Mouse (Mus musculus): Measurements from ENCODE around the gene Olfml1. TPM values are rescaled to one million over a fixed set of nuclear protein-coding genes. Genes with fewer than 3 reads are reported as not detected.

The Olfml1 gene
- polyA plus RNA-seq, 1 experiment from 2014 or later: 2.5 TPM

- Histone ChIP-seq H3K4me1 (replicated peaks) (peaks cover 9% of the 10 kb centered on the region), H3K9me3 (no peaks in the 10 kb centered on the region), H3K4me2 (replicated peaks) (no peak overlapping the region), H3K27me3 (peaks cover 6% of the 10 kb centered on the region), H3K9ac (replicated peaks) (no peak overlapping the region), H3K36me3 (no peaks in the 10 kb centered on the region), H3K27ac (no peak overlapping the region), H3K4me3 (replicated peaks) (no peak overlapping the region)
- no peak for ATAC-seq
Observed at GRCm38 (mm10) chr7:107596753-107597152, 29.5 kb downstream of the Olfml1 start.

DNA sequence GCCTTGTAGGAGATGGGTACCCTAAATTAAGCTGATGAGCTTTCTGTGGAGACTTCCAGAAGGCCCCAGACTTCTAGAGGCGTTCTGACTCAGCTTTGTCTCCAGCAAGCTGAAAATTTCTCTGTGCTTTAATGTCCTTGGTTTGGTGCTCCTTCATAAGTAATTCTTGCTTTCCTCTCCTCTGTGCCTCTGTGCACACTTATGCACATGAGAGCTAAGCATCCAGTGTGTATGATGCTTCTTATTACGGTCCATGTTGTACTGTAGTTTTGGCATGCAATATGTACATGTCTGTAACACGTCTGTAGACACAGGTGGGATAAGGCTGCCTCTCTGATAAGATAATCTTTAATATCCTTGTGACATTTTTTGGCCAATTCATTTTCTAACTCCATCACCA is 30.7 kb downstream of the Olfml1 start:
- Histone ChIP-seq H3K4me3 (replicated peaks) (no peak overlapping the region), H3K36me3 (no peaks in the 10 kb centered on the region), H3K27me3 (peaks cover 6% of the 10 kb centered on the region), H3K4me2 (replicated peaks) (no peak overlapping the region), H3K27ac (no peak overlapping the region), H3K4me1 (replicated peaks) (peaks cover 9% of the 10 kb centered on the region), H3K9me3 (no peaks in the 10 kb centered on the region), H3K9ac (replicated peaks) (no peak overlapping the region)
- ATAC-seq: no peak
- 87% methylated on average over 3 of the region's 3 CpGs for WGBS

DNA sequence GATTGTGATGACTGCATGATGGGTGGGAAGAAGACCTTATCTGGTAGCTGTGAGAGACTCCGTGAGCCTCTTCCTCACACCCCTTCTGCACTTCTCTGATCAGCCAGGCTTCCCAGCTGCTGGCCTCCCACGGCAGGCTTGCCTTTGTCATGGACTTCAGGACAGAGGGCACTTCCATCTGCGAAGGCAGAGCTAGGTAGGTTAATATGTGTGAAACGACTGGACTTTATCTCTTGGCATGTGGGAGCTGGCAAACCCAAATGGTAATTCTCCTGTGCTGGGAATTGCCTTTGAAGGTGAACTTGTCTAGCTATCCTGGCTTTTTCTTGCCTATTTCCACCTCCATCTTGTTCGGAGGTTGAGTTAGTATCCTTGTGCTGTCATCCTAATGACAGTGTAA is 33.4 kb downstream of the Olfml1 start:
- Histone ChIP-seq H3K27ac (no peak overlapping the region), H3K9ac (replicated peaks) (no peak overlapping the region), H3K36me3 (no peaks in the 10 kb centered on the region), H3K9me3 (no peaks in the 10 kb centered on the region), H3K4me1 (replicated peaks) (no peaks in the 10 kb centered on the region), H3K4me2 (replicated peaks) (no peak overlapping the region), H3K4me3 (replicated peaks) (no peak overlapping the region), H3K27me3 (peaks cover under 1% of the 10 kb centered on the region)
- ATAC-seq: no peak
- WGBS: 84% methylated on average over 5 of the region's 5 CpGs

GRCm38 (mm10) chr7:107602505-107602904 is 35.3 kb downstream of the Olfml1 start:
- H3K9me3 ChIP-seq: no peaks in the 10 kb centered on the region
- no peaks in the 10 kb centered on the region for H3K27me3 ChIP-seq
- 81% methylated on average over 4 of the region's 4 CpGs for WGBS
- H3K4me1 ChIP-seq (replicated peaks): no peaks in the 10 kb centered on the region
- H3K4me3 ChIP-seq (replicated peaks): no peak overlapping the region
- no peak for ATAC-seq
- H3K4me2 ChIP-seq (replicated peaks): no peak overlapping the region
- H3K36me3 ChIP-seq: no peaks in the 10 kb centered on the region
- H3K27ac ChIP-seq: no peak overlapping the region
- no peak overlapping the region for H3K9ac ChIP-seq (replicated peaks)

DNA sequence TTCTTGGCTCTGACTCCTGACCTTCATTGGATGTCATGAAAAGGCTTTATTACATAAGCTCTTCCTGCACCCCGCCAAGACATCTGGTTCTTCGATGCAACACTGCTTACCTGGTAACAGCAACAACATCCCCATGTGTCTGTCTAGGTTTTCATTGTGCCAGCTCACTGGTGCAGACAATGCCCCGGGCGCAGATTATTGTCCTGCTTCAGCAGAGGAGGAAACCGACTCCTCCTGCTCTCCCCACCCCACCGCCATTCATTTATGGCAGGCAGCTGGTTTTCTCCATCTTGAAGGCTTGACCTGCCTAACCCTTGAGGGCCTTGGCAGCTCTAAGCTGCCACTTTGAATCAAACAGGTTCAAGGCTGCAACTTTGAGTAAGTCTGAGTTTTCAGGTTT is 35.7 kb downstream of the Olfml1 start:
- H3K9me3 ChIP-seq: no peaks in the 10 kb centered on the region
- H3K9ac ChIP-seq (replicated peaks): no peak overlapping the region
- H3K4me3 ChIP-seq (replicated peaks): no peak overlapping the region
- H3K27ac ChIP-seq: no peak overlapping the region
- no peaks in the 10 kb centered on the region for H3K4me1 ChIP-seq (replicated peaks)
- H3K36me3 ChIP-seq: no peaks in the 10 kb centered on the region
- no peaks in the 10 kb centered on the region for H3K27me3 ChIP-seq
- H3K4me2 ChIP-seq (replicated peaks): no peak overlapping the region
- no peak for ATAC-seq
- WGBS: 53% methylated on average over 6 of the region's 6 CpGs

DNA sequence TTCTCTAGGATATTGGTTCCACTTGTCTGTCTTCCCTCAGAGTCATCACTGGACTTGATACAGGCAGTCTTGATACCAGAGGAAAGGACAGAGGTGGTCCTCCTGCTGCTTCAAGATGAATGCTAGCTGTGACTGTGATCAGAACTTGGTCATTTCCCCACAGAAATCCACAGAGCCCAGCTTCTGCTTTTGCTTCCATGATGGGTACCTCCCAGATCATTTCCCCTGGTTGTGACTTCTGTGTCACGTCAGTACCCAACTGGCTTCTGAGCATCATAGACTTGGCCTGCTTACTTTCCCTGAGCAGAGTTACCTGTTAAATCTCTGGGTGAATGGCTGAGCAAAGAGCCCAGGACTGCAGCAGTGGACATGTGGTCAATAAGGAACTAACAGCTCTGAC is 40.5 kb downstream of the Olfml1 start:
- H3K9ac ChIP-seq (replicated peaks): no peak overlapping the region
- WGBS: 90% methylated on average over 1 of the region's 1 CpGs

GRCm38 (mm10) chr7:107609622-107610255 is 42.5 kb downstream of the Olfml1 start:
- no peaks in the 10 kb centered on the region for H3K36me3 ChIP-seq
- H3K9me3 ChIP-seq: no peaks in the 10 kb centered on the region
- no peak overlapping the region for H3K4me2 ChIP-seq (replicated peaks)
- 90% methylated on average over 2 of the region's 2 CpGs for WGBS
- no peaks in the 10 kb centered on the region for H3K4me1 ChIP-seq (replicated peaks)
- ATAC-seq: no peak
- no peak overlapping the region for H3K9ac ChIP-seq (replicated peaks)
- H3K27ac ChIP-seq: no peak overlapping the region
- H3K4me3 ChIP-seq (replicated peaks): no peak overlapping the region
- no peaks in the 10 kb centered on the region for H3K27me3 ChIP-seq

More for the DNA sequence above, 40.5 kb downstream of the Olfml1 start:
- H3K4me2 ChIP-seq (replicated peaks): no peak overlapping the region
- H3K36me3 ChIP-seq: no peaks in the 10 kb centered on the region
- no peak for ATAC-seq
- no peak overlapping the region for H3K27ac ChIP-seq
- H3K4me1 ChIP-seq (replicated peaks): no peaks in the 10 kb centered on the region
- no peaks in the 10 kb centered on the region for H3K27me3 ChIP-seq
- no peak overlapping the region for H3K4me3 ChIP-seq (replicated peaks)
- no peaks in the 10 kb centered on the region for H3K9me3 ChIP-seq

- Histone ChIP-seq H3K4me3 (replicated peaks) (no peak overlapping the region), H3K4me1 (replicated peaks) (no peaks in the 10 kb centered on the region), H3K36me3 (no peaks in the 10 kb centered on the region), H3K27me3 (no peaks in the 10 kb centered on the region), H3K9ac (replicated peaks) (no peak overlapping the region), H3K4me2 (replicated peaks) (no peak overlapping the region), H3K27ac (no peak overlapping the region), H3K9me3 (no peaks in the 10 kb centered on the region)
- no peak for ATAC-seq
- WGBS: 91% methylated on average over 5 of the region's 5 CpGs
Observed at GRCm38 (mm10) chr7:107610880-107611279, 43.6 kb downstream of the Olfml1 start.

DNA sequence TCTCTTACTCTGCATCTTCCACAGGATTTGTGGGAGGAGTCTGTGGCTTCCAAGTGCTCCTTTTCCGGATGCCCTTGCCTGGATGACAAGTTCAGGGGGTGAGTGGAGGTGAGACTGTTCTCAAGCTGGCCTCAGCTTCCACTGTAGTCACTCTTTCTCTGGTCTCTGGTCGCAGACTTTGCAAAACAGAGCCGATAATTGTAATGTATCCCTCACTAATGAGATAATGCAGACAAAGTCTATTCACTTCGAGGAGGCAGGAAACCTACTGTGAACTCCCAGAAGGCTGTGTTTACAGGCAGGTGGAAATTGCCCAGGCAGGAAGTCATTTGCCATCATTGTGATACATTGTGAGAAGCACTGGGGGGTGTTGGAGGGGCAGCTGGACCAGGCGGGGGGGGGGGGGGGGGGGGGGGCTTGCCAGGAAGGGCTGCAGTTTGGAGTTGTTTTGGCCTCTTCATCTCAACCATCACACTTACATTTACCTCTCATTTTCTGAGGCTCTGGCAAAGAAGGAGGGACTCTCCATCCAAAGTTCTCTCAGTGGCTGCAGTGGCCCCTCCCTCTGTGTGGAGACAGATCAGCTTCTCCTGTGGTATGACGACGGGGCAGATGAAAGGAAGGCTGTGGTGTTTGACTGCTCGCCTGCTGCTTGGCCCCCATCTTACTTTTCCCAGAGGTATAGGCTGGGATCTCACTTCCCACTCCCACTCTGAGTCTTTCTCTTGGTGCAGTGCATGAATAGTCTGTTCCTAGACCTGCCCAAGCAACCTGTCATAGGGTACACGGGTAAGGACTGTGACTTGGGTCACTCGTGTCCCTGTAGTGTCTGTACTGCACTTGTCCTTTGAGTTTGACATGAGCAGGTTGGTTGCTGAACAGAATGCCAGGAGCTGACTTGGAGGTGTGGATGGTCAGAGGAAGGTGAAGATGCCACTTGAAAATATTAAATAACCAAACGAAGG is 51.1 kb downstream of the Olfml1 start:
- no peak overlapping the region for H3K27ac ChIP-seq
- H3K4me1 ChIP-seq (replicated peaks): no peaks in the 10 kb centered on the region
- WGBS: 39% methylated on average over 11 of the region's 11 CpGs
- no peak for ATAC-seq
- H3K9me3 ChIP-seq: no peaks in the 10 kb centered on the region
- no peak overlapping the region for H3K4me3 ChIP-seq (replicated peaks)
- no peak overlapping the region for H3K4me2 ChIP-seq (replicated peaks)
- no peaks in the 10 kb centered on the region for H3K36me3 ChIP-seq
- H3K27me3 ChIP-seq: no peaks in the 10 kb centered on the region
- no peak overlapping the region for H3K9ac ChIP-seq (replicated peaks)

GRCm38 (mm10) chr7:107619225-107619624 is 52.0 kb downstream of the Olfml1 start:
- no peaks in the 10 kb centered on the region for H3K9me3 ChIP-seq
- no peak overlapping the region for H3K4me3 ChIP-seq (replicated peaks)
- whole genome bisulfite sequencing: 77% methylated on average over 4 of the region's 4 CpGs
- H3K9ac ChIP-seq (replicated peaks): no peak overlapping the region
- H3K4me1 ChIP-seq (replicated peaks): no peaks in the 10 kb centered on the region
- no peaks in the 10 kb centered on the region for H3K36me3 ChIP-seq
- no peak overlapping the region for H3K27ac ChIP-seq
- H3K27me3 ChIP-seq: no peaks in the 10 kb centered on the region
- no peak overlapping the region for H3K4me2 ChIP-seq (replicated peaks)
- no peak for ATAC-seq

DNA sequence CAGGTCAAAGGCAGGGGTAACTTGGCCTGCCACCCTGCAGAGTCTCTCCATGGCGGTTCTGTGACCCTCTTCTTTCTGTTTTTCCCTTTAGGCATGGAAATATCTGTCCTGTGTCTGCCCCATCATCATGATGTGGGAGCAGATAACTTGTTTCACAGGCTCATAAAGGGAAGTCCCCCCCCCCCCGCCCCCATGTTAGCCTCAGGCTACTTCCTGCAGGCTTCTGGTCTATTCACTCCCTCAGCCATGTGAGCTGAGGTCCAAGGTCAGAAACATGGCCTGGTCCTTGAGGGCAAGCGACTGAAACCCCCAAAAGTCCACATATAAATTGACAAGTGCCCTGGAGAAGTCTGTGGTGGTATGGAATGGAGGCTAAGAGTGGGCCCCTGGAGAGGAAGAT is 52.9 kb downstream of the Olfml1 start:
- no peak for ATAC-seq
- H3K4me2 ChIP-seq (replicated peaks): no peak overlapping the region
- no peaks in the 10 kb centered on the region for H3K4me1 ChIP-seq (replicated peaks)
- H3K27me3 ChIP-seq: no peaks in the 10 kb centered on the region
- WGBS: 79% methylated on average over 3 of the region's 3 CpGs
- H3K4me3 ChIP-seq (replicated peaks): no peak overlapping the region
- no peak overlapping the region for H3K27ac ChIP-seq
- H3K9ac ChIP-seq (replicated peaks): no peak overlapping the region
- H3K9me3 ChIP-seq: no peaks in the 10 kb centered on the region
- no peaks in the 10 kb centered on the region for H3K36me3 ChIP-seq

DNA sequence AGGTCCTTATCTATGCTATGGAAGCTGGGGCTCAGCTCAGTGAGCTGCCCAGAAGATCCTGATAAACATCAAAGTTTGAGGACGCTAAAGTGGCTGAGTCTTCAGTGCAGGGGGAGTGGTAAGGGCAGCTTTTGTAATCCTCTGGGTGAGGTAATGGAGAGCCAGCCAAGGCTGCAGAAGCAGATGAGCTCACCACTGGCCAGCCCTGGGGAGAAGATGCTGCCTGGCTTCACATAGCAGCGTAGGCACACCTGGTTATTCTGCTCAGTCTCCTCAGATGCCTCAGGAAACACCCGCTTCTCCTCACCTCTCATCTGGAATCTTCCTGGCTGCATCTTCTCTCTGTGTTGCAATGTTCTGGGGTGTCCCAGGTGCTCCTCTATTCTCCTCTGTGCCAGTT is 57.2 kb downstream of the Olfml1 start:
- 69% methylated on average over 3 of the region's 3 CpGs for WGBS
- Histone ChIP-seq H3K9ac (replicated peaks) (no peak overlapping the region), H3K27me3 (no peaks in the 10 kb centered on the region), H3K4me3 (replicated peaks) (no peak overlapping the region), H3K36me3 (no peaks in the 10 kb centered on the region), H3K27ac (no peak overlapping the region), H3K4me2 (replicated peaks) (no peak overlapping the region), H3K4me1 (replicated peaks) (no peaks in the 10 kb centered on the region), H3K9me3 (no peaks in the 10 kb centered on the region)
- no peak for ATAC-seq
